Mouse (Mus musculus) midbrain, embryonic 16.5 days (tissue): ENCODE data around the gene Cpm. TPM values are rescaled to one million over a fixed set of nuclear protein-coding genes. Genes with fewer than 3 reads are reported as not detected.
"Not testable (repeated sequence)": the region's sequence is repeated elsewhere in the genome, so short reads cannot be mapped to it uniquely, and the experiment has no call there.

Experiments used
- ATAC-seq: fragments of 200-750 bp; cut with Nextera tagmentation; 2 replicates; pipeline ENCODE4 v1.8.0; 2017; ENCODE audit warnings: moderate TSS enrichment
- H3K27ac ChIP-seq: fragments of 300-500 bp; sonication (generic); 2 replicates; pipeline ENCODE4 v1.5.1; 2014; ENCODE audit warnings: mild to moderate bottlenecking, low read length, mixed read lengths
- H3K27me3 ChIP-seq: fragments of 300-500 bp; sonication (generic); 2 replicates; pipeline ENCODE4 v1.6.1; 2014; ENCODE audit warnings: low read depth, low read length, mixed read lengths; ENCODE audit not compliant: control insufficient read depth, insufficient read depth
- H3K36me3 ChIP-seq: fragments of 300-500 bp; sonication (generic); 2 replicates; pipeline ENCODE4 v1.6.1; 2014; ENCODE audit warnings: mild to moderate bottlenecking, low read length, moderate library complexity, mixed read lengths; ENCODE audit not compliant: control insufficient read depth, insufficient read depth
- H3K4me1 ChIP-seq: fragments of 300-500 bp; sonication (generic); 2 replicates; pipeline ENCODE4 v1.6.1; 2014; ENCODE audit warnings: mild to moderate bottlenecking, low read length, mixed read lengths; ENCODE audit not compliant: control insufficient read depth, insufficient read depth
- H3K4me2 ChIP-seq: fragments of 300-500 bp; sonication (generic); 2 replicates; pipeline ENCODE4 v1.6.1; 2014; ENCODE audit warnings: mild to moderate bottlenecking, low read length, mixed read lengths
- H3K4me3 ChIP-seq: fragments of 300-500 bp; sonication (generic); 2 replicates; pipeline ENCODE4 v1.5.1; 2014; ENCODE audit warnings: low read depth, mild to moderate bottlenecking, low read length, moderate library complexity, mixed read lengths
- H3K9ac ChIP-seq: fragments of 300-500 bp; sonication (generic); 2 replicates; pipeline ENCODE4 v1.6.1; 2014; ENCODE audit warnings: low read depth, low read length, mixed read lengths
- H3K9me3 ChIP-seq: fragments of 300-500 bp; sonication (generic); replicated peaks from 2 replicates; pipeline ENCODE4 v1.6.1; 2014; ENCODE audit warnings: mild to moderate bottlenecking, low read length, mixed read lengths; ENCODE audit not compliant: control insufficient read depth, poor library complexity, severe bottlenecking
- WGBS: fragments of 180-500 bp; shearing (Covaris S2); extraction: QIAGEN DNeasy Blood & Tissue Kit; methylation state at CpG from one replicate; pipeline ENCODE4 v1.1.7; 2014; 5-methylcytosine and 5-hydroxymethylcytosine counted together
- polyA plus RNA-seq: library from polyadenylated mRNA; unstranded; fragments of >200 nt; fragmentation: Nextera tagmentation; extraction: Ambion mirVana; gene quantifications from 2 replicates; pipeline ENCODE4 v1.2.1, GENCODE M21; 2015

Cpm gene
- polyA plus RNA-seq, 1 experiment from 2014 or later: 13.5 TPM

DNA sequence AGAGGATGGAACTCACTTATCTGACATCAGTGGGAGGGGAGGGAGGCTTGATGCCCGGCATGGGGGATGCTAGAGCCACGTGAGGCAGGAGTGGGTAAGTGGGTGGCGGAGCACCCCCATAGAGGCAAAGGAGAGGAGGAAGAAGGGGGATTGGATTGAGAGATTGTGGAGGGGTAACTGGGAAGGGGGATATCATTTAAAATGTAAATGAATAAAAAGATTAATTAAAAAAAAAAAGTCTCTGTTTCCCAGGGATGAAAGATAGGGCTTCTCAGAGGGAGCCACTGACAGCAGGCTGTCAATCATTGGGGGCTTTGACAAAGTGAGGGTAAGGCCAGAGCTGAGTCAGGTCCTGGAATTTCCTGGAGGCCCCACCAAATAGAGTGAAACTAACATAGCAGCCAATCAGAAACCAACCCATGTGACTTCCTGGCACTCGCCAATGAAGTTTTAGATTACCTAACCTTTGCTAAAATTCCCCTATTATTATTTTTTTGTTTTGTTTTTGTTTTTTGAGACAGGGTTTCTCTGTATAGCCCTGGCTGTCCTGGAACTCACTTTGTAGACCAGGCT lies 85.7 kb downstream of the Cpm start:
- Histone ChIP-seq H3K4me3 (no peak overlapping the region), H3K4me1 (peaks cover 5% of the 10 kb centered on the region; the same call in 1 of the 2 replicates), H3K9ac (no peak overlapping the region), H3K4me2 (no peak overlapping the region), H3K9me3 (no peaks in the 10 kb centered on the region), H3K36me3 (no peaks in the 10 kb centered on the region), H3K27me3 (no peaks in the 10 kb centered on the region), H3K27ac (no peak overlapping the region)
- ATAC-seq: no peak
- 76% methylated on average over 4 of the region's 4 CpGs for WGBS

DNA sequence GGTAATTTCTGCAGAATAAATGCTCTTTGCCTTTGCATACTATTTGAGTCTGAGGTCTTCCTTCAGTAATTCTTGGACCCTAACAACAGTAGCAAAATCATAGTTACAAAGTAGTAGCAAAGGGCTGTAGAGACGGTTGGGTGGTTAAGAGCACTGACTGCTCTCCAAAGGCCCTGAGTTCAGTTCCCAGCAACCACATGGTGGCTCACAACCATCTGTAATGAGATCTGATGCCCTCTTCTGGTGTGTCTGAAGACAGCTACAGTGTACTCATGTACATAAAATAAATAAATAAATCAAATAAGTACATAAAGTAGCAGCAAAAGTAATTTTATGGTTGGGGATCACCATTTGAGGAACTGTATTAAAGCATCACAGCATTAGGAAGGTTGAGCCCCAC lies 86.4 kb downstream of the Cpm start:
- not testable (repeated sequence) for H3K9ac ChIP-seq, H3K36me3 ChIP-seq, H3K4me2 ChIP-seq, H3K27me3 ChIP-seq, H3K4me1 ChIP-seq, H3K4me3 ChIP-seq, H3K9me3 ChIP-seq, H3K27ac ChIP-seq, ATAC-seq
- WGBS: 88% methylated on average over 1 of the region's 1 CpGs

DNA sequence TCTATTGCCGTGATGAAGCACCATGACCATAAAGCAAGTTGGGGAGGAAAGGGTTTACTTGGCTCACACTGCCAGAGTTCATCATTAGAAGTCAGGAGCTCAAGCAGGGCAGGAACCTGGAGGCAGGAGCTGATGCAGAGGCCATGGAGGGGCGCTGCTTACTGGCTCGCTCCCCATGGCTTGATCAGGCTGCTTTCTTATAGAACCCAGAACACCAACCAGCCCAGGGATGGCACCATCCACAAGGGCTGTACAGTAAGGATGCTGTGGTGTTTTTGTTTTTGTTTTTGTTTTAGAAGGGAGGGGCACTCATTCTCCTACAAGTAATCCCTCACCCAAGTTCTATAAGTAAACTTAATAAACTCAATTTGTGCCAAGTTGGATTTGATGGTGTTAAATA lies 87.4 kb downstream of the Cpm start:
- no peak for ATAC-seq
- Histone ChIP-seq H3K27me3 (no peaks in the 10 kb centered on the region), H3K27ac (no peak overlapping the region), H3K4me3 (no peak overlapping the region), H3K4me1 (no peaks in the 10 kb centered on the region), H3K4me2 (no peak overlapping the region), H3K9ac (no peak overlapping the region), H3K36me3 (no peaks in the 10 kb centered on the region), H3K9me3 (no peaks in the 10 kb centered on the region)
- 93% methylated on average over 3 of the region's 3 CpGs for WGBS

DNA sequence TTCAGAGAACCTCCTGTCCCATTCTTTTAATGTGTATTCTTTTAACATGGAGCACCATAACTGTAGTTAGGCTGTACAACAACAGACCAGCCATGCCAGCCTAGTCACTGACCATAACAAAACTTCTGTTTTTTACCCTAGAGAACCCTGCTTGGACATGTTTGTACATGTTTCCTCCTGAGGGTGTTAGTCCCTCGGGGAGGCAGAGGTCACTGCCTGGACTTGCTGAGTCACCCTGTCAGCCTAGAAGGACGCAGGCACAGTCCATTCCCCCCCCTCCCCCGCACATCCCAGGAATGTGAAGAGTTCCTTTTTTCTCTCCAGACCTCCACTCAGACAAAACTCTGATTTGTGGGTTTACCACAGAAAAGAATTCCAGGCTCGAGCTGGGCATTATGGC lies 88.3 kb downstream of the Cpm start:
- Histone ChIP-seq H3K9me3 (no peaks in the 10 kb centered on the region), H3K4me3 (no peak overlapping the region), H3K27ac (no peak overlapping the region), H3K4me2 (no peak overlapping the region), H3K4me1 (no peaks in the 10 kb centered on the region), H3K9ac (no peak overlapping the region), H3K36me3 (no peaks in the 10 kb centered on the region), H3K27me3 (no peaks in the 10 kb centered on the region)
- ATAC-seq: no peak
- WGBS: 16% methylated on average over 4 of the region's 4 CpGs

DNA sequence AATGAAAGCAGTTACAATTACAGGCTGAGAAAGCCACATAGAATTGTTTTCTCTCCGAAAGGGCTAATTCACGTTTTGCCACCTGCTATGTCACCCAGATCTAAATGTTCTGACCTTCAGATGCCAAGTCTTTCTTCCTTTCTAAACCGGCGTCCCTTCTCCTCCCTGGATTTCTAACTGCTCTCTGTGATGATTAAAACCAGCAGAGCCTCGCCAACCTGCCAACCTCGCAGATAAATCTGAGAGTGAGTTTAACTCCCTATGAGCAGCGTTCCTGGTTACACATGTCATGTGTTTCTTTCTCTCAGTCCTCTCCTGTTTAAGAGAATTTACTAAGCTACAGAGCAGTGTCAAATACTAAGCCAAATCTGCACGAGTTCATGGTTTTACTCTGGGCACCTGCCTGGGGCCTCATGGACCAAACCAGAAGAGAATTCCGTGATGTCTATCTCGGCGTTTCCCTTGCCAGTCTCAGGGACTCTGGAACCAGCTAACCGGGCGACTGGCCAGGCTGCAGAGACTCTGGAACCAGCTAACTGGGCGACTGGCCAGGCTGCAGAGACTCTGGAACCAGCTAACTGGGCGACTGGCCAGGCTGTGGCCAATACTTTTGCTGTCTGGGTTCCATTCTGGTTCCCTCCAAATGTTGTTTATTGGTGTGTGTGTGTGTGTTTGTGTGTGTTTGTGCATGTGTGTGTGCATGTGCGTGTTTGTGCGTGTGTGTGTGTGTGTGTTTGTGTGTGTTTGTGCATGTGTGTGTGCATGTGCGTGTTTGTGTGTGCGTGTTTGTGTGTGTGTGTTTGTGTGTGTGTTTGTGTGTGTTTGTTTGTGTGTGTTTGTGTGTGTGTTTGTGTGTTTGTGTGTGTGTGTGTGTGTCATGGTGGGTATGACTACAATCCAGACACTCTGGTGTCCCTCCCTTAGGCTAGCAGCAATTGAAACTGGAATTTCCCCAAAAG lies 89.1 kb downstream of the Cpm start:
- Histone ChIP-seq H3K4me3 (no peak overlapping the region), H3K27ac (no peak overlapping the region), H3K9me3 (no peaks in the 10 kb centered on the region), H3K4me2 (no peak overlapping the region), H3K36me3 (no peaks in the 10 kb centered on the region), H3K9ac (no peak overlapping the region), H3K27me3 (no peaks in the 10 kb centered on the region), H3K4me1 (no peaks in the 10 kb centered on the region)
- 66% methylated on average over 19 of the region's 19 CpGs for WGBS
- ATAC-seq: no peak

DNA sequence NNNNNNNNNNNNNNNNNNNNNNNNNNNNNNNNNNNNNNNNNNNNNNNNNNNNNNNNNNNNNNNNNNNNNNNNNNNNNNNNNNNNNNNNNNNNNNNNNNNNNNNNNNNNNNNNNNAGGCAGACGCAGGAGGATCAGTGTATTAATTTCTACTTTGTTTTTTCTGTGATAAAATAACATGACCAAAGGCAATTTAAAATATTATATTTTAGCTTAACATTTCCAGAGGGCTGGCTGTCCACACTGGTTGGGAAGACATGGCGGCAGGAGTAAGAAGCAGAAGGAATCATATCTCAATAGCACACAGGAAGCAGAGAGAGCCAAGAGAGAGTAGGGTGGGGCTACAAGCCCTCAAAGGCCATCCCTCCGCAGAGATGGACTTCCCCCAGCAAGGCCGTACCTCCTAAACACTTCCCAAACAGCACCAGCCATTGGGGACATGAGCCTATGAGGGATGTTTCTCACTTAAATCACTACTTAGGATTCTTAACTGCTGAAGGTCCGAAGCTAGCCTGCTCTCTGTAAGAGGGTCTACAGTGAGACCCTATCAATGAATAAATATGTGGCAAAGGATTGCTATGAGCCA lies 94.9 kb downstream of the Cpm start:
- H3K9ac ChIP-seq: no peak overlapping the region
- H3K9me3 ChIP-seq: no peaks in the 10 kb centered on the region
- no peak for ATAC-seq
- H3K36me3 ChIP-seq: no peaks in the 10 kb centered on the region
- no peak overlapping the region for H3K4me3 ChIP-seq
- H3K4me1 ChIP-seq: no peaks in the 10 kb centered on the region
- WGBS: 85% methylated on average over 5 of the region's 5 CpGs
- H3K27ac ChIP-seq: no peak overlapping the region
- no peaks in the 10 kb centered on the region for H3K27me3 ChIP-seq
- no peak overlapping the region for H3K4me2 ChIP-seq

DNA sequence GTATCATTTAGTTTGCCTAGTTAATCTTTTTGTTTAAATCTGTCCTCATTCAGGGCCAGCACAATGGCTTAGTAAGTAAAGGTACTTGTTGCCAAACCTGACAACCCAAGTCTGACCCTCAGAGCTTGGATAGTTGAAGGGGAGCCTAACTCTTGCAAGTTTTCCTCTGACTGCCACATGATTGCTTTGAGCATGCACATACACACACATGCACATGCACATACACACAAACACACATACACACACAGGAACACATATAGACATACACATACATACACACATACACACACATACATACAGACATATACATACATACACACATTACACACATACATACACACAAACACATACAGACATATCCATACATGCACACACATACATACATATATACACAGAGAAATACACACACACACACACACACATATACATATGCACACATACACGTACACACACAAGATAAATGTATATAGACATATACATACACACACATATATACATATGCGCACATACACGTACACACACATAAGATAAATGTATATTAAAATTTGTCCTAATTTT lies 95.6 kb downstream of the Cpm start:
- Histone ChIP-seq H3K9ac (no peak overlapping the region), H3K27me3 (no peaks in the 10 kb centered on the region), H3K27ac (no peak overlapping the region), H3K9me3 (no peaks in the 10 kb centered on the region), H3K36me3 (no peaks in the 10 kb centered on the region), H3K4me1 (no peaks in the 10 kb centered on the region), H3K4me2 (no peak overlapping the region), H3K4me3 (no peak overlapping the region)
- WGBS: 91% methylated on average over 3 of the region's 3 CpGs
- no peak for ATAC-seq

DNA sequence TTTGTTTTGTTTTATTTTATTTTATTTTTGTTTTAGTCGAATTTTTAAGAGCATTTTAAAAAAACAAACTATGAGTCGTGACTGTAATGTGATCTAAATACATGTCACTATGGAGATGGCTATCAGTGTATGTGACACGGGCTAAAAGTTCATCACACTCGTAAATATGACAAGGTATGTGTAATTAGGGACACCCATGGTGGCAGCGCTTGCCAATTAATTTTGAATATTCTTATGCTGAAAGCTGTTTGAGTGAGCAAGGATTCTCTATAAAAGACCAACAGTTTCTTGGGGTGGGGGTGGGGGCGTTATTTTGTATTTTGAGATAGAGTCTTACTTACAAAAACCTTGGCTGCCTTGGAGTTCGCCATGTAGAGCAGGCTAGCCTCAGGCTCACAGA lies 96.4 kb downstream of the Cpm start:
- H3K9ac ChIP-seq: no peak overlapping the region
- no peaks in the 10 kb centered on the region for H3K4me1 ChIP-seq
- 83% methylated on average over 7 of the region's 7 CpGs for WGBS
- H3K36me3 ChIP-seq: no peaks in the 10 kb centered on the region
- H3K4me2 ChIP-seq: no peak overlapping the region
- H3K9me3 ChIP-seq: no peaks in the 10 kb centered on the region
- no peaks in the 10 kb centered on the region for H3K27me3 ChIP-seq
- no peak for ATAC-seq
- no peak overlapping the region for H3K4me3 ChIP-seq
- no peak overlapping the region for H3K27ac ChIP-seq

DNA sequence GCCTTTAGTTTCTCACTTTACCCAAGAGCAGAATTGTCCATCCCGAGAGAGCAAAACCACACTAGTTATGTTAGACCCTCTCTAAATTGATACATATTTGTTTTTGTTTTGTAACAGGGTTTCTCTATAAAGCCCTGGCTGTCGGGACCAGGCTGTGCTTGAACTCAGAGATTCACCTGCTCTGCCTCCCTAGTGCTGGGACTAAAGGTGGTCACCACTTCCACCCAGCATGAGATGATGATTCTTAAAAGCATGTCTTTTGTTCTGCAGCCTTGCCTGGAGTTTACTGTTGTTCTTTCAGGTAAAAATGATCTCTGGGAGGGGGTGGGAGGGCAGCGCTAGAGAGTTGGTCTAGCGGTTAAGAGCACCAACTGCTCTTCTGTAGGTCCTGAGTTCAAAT lies 97.0 kb downstream of the Cpm start:
- H3K9me3 ChIP-seq: no peaks in the 10 kb centered on the region
- H3K27ac ChIP-seq: no peak overlapping the region
- H3K4me2 ChIP-seq: no peak overlapping the region
- H3K4me1 ChIP-seq: no peaks in the 10 kb centered on the region
- no peaks in the 10 kb centered on the region for H3K36me3 ChIP-seq
- no peak for ATAC-seq
- no peaks in the 10 kb centered on the region for H3K27me3 ChIP-seq
- H3K9ac ChIP-seq: no peak overlapping the region
- no peak overlapping the region for H3K4me3 ChIP-seq
- WGBS: 96% methylated on average over 4 of the region's 4 CpGs
